Mouse (Mus musculus) cortical plate, adult 2 months (tissue): ENCODE data around the gene Srsf7.

Source experiments
- CTCF ChIP-seq: fragments of 200-500 bp; IDR thresholded peaks from 2 replicates; pipeline ENCODE4 v1.5.1; 2011; ENCODE audit warnings: mild to moderate bottlenecking, control low read depth, low read length; ENCODE audit not compliant: insufficient read depth; ENCODE audit errors: extremely low read depth
- POLR2A ChIP-seq: fragments of 200-500 bp; IDR thresholded peaks from 2 replicates; pipeline ENCODE4 v1.6.1; 2011; ENCODE audit warnings: mild to moderate bottlenecking, low read length, control low read depth; ENCODE audit not compliant: insufficient read depth; ENCODE audit errors: extremely low read depth

DNA sequence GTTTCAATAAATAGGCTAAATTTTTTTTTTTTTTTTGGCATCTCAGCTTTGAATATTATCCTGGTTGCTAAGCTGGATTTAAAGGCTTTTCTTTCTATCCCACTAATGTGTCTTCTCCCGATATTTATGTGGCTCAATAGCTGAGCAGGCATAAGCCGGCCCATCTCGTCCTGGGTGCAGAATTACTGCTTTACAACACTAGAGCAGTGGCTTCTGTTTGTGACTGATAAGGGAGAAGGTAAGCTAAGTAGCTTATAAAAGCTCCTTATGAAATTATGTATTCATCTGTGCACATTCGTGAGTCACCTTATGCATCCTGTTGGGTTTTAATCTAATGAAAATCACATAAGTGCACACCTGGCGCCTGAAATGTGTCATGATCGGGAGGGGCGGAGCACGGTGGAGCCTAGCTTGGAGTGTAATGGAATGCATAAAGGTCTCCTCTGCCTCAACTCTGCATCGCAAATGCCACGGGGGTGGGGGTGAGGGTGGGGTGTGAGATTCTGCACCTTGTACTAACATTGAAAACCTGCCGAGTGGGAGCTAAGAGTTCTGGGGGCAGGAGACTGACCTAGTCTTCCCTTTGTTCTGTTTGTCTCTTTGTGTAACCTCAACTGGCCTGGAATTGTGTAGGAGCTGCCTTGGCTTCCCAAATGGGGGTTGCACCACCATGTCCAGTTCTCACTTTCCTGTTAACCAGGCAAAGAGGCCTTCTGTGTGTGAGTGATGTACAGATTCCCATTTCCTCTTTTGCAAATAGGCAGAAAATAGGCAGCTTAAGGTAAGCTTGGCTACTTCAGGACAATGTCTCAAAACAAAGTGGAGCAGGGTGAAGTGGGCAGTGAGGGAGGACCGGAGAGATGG lies 54.1 kb downstream of the Srsf7 start:
- TF ChIP-seq CTCF (no peak), POLR2A (no peak)
